Mouse (Mus musculus) hindbrain, embryonic 16.5 days (tissue): ENCODE measurements around the gene Krtcap2. TPM values are rescaled to one million over a fixed set of nuclear protein-coding genes. Genes with fewer than 3 reads are reported as not detected.

Experiments
- ATAC-seq: fragments of 200-750 bp; cut with Nextera tagmentation; 2 replicates; pipeline ENCODE4 v1.8.0; 2017; ENCODE audit warnings: moderate TSS enrichment, moderate library complexity
- H3K27ac ChIP-seq: fragments of 300-500 bp; sonication (generic); 2 replicates; pipeline ENCODE4 v1.5.1; 2014; ENCODE audit warnings: low read depth, mild to moderate bottlenecking, control low read depth, low read length, moderate library complexity
- H3K27me3 ChIP-seq: fragments of 300-500 bp; sonication (generic); replicated peaks from 2 replicates; pipeline ENCODE4 v1.6.1; 2014; ENCODE audit warnings: low read length; ENCODE audit not compliant: control insufficient read depth, insufficient read depth
- H3K36me3 ChIP-seq: fragments of 300-500 bp; sonication (generic); 2 replicates; pipeline ENCODE4 v1.6.1; 2014; ENCODE audit warnings: mild to moderate bottlenecking, low read length, moderate library complexity, mixed read lengths; ENCODE audit not compliant: control insufficient read depth, insufficient read depth
- H3K4me1 ChIP-seq: fragments of 300-500 bp; sonication (generic); 2 replicates; pipeline ENCODE4 v1.6.1; 2014; ENCODE audit warnings: low read depth, low read length; ENCODE audit not compliant: control insufficient read depth, insufficient read depth
- H3K4me2 ChIP-seq: fragments of 300-500 bp; sonication (generic); 2 replicates; pipeline ENCODE4 v1.6.1; 2014; ENCODE audit warnings: mild to moderate bottlenecking, low read length, control low read depth, moderate library complexity
- H3K4me3 ChIP-seq: fragments of 300-500 bp; sonication (generic); 2 replicates; pipeline ENCODE4 v1.5.1; 2014; ENCODE audit warnings: mild to moderate bottlenecking, low read length, control low read depth, moderate library complexity
- H3K9ac ChIP-seq: fragments of 300-500 bp; sonication (generic); 2 replicates; pipeline ENCODE4 v1.6.1; 2014; ENCODE audit warnings: low read depth, mild to moderate bottlenecking, control low read depth, low read length, moderate library complexity
- H3K9me3 ChIP-seq: fragments of 300-500 bp; sonication (generic); 2 replicates; pipeline ENCODE4 v1.6.1; 2014; ENCODE audit warnings: mild to moderate bottlenecking, low read length, moderate library complexity; ENCODE audit not compliant: control insufficient read depth
- WGBS: fragments of 180-500 bp; shearing (Covaris S2); extraction: QIAGEN DNeasy Blood & Tissue Kit; methylation state at CpG from one replicate; pipeline ENCODE4 v1.1.7; 2014; 5-methylcytosine and 5-hydroxymethylcytosine counted together
- polyA plus RNA-seq: library from polyadenylated mRNA; unstranded; fragments of >200 nt; fragmentation: Nextera tagmentation; extraction: Ambion mirVana; gene quantifications from 2 replicates; pipeline ENCODE4 v1.2.1, GENCODE M21; 2015

Krtcap2 gene
- polyA plus RNA-seq, 1 experiment from 2014 or later, result 227 TPM

DNA sequence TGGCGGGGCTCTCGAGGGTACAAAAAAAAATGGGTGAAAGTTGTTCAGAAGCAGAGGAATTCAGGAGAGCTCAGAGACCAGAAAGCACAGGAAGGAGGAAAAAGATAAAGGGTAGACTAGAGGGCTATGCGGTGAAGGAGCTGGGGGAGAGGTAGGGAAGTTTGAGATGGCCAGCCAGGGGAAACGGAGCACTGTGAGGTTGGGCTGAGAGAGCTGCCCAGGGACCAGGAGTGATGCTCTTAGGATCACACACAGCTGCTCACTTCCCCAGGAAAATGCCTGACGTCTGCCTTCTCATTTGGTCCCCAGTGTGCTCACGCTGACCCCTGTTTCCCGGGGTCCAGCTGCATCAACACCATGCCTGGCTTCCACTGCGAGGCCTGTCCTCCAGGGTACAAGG is 26.2 kb upstream of the Krtcap2 start:
- no peaks in the 10 kb centered on the region; the same call in 1 of the 2 replicates for H3K36me3 ChIP-seq
- no peak overlapping the region for H3K4me3 ChIP-seq
- no peaks in the 10 kb centered on the region for H3K27me3 ChIP-seq
- 43% methylated on average over 8 of the region's 8 CpGs for WGBS
- no peak overlapping the region for H3K27ac ChIP-seq
- ATAC-seq, result no peak
- H3K9ac ChIP-seq, result no peak overlapping the region
- peaks cover 28% of the 10 kb centered on the region for H3K4me1 ChIP-seq
- no peaks in the 10 kb centered on the region for H3K9me3 ChIP-seq
- no peak overlapping the region for H3K4me2 ChIP-seq

DNA sequence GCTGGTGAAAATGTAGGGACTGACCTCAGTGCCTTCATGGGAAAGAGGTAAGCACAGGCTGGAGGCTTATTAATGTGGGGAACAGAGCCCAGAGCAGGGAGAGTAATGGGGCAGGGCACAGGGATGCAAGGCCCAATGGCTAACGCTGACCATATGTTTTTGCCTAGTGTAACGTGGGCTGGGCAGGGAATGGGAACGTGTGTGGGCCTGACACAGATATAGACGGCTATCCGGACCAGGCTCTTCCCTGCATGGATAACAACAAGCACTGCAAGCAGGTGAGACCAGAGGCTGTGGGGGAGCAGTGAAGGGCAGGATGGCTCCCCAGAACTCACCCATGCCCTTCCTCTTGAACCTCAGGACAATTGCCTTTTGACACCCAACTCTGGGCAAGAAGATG is 24.6 kb upstream of the Krtcap2 start:
- Histone ChIP-seq H3K36me3 (no peaks in the 10 kb centered on the region; the same call in 1 of the 2 replicates), H3K4me2 (no peak overlapping the region), H3K9me3 (no peaks in the 10 kb centered on the region), H3K4me3 (no peak overlapping the region), H3K4me1 (peaks cover 23% of the 10 kb centered on the region), H3K27ac (no peak overlapping the region), H3K9ac (no peak overlapping the region; the same call in 1 of the 2 replicates), H3K27me3 (no peaks in the 10 kb centered on the region)
- 63% methylated on average over 5 of the region's 5 CpGs for WGBS
- no peak for ATAC-seq

DNA sequence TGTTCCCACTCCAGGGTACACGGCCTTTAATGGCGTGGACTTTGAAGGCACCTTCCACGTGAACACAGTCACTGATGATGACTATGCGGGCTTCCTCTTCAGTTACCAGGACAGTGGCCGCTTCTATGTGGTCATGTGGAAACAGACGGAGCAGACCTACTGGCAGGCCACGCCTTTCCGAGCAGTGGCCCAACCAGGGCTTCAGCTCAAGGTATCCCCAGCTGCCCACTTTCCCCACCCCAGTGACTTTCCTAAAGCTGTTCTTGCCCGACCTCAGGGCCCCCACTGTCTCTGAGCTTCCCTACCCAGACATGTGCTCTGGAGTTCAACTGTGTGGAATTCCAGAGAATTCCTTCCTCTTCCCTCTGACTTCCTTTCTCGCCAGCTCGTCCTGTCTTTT is 21.0 kb upstream of the Krtcap2 start:
- no peaks in the 10 kb centered on the region for H3K27me3 ChIP-seq
- peak overlapping the region; percentile 48 for H3K4me3 ChIP-seq
- ATAC-seq, result 0 out of 2 replicates have a peak, but pooled peaks have one; percentile 1
- H3K36me3 ChIP-seq, result no peaks in the 10 kb centered on the region; the same call in 1 of the 2 replicates
- peak overlapping the region; percentile 75 for H3K4me2 ChIP-seq
- H3K9me3 ChIP-seq, result no peaks in the 10 kb centered on the region
- H3K4me1 ChIP-seq, result peaks cover 50% of the 10 kb centered on the region
- peak overlapping the region; percentile 71 for H3K27ac ChIP-seq
- peak overlapping the region; percentile 69 for H3K9ac ChIP-seq
- WGBS, result 32% methylated on average over 11 of the region's 11 CpGs

DNA sequence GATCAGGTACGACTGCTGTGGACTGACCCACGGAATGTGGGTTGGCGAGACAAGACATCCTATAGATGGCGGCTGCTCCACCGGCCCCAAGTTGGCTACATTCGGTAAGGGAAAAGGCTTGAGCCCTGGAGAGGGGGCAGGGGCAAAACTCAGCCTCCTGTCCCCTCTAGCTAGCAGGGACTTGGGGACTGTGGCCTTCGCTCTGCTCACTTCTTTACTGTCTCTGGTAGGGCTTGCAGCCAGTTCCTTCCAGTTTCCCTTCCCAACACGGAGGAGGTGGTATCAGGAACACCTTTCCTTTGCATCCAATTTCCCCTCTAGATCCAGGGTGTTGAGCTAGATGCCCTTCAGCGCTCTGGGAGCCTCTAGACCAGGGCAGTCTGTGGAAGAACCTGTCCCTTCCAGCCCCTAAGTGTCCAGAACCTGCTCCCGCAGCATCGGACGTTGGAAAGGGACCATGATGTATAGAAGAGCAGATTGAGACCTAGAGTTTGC is 20.4 kb upstream of the Krtcap2 start:
- Histone ChIP-seq H3K4me1 (peaks cover 50% of the 10 kb centered on the region), H3K27ac (peak overlapping the region; percentile 71), H3K27me3 (no peaks in the 10 kb centered on the region), H3K36me3 (no peaks in the 10 kb centered on the region; the same call in 1 of the 2 replicates), H3K4me2 (peak overlapping the region; percentile 75), H3K9me3 (no peaks in the 10 kb centered on the region), H3K4me3 (peak overlapping the region; percentile 48), H3K9ac (peak overlapping the region; percentile 69)
- WGBS, result 17% methylated on average over 12 of the region's 12 CpGs
- ATAC-seq, result no peak

DNA sequence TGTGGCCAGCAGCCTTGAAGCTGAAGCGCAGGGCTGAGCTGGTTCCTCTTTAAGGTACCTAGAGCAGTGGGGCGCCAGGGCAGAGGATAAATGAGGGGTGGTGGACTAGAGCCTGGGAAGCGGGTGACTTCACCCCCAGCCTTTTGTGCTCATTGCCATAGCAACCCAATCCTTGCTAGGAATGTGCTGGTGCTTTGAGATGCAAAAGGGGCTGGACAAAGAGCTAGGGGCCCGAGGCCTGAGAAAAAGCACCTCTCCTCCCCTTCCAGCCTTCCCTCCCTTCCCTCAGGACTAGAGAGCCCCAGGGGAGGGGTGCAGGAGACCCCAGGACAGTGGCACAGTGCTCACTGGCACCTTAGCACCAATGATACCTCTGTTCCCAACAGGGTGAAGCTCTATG is 19.8 kb upstream of the Krtcap2 start:
- H3K27ac ChIP-seq, result peak overlapping the region; percentile 83
- peaks cover 50% of the 10 kb centered on the region for H3K4me1 ChIP-seq
- ATAC-seq, result peak; percentile 64
- no peaks in the 10 kb centered on the region for H3K27me3 ChIP-seq
- 17% methylated on average over 4 of the region's 4 CpGs for WGBS
- H3K4me3 ChIP-seq, result peak overlapping the region; percentile 48
- H3K4me2 ChIP-seq, result peak overlapping the region; percentile 75
- no peaks in the 10 kb centered on the region for H3K9me3 ChIP-seq
- peak overlapping the region; percentile 69 for H3K9ac ChIP-seq
- H3K36me3 ChIP-seq, result no peaks in the 10 kb centered on the region; the same call in 1 of the 2 replicates

DNA sequence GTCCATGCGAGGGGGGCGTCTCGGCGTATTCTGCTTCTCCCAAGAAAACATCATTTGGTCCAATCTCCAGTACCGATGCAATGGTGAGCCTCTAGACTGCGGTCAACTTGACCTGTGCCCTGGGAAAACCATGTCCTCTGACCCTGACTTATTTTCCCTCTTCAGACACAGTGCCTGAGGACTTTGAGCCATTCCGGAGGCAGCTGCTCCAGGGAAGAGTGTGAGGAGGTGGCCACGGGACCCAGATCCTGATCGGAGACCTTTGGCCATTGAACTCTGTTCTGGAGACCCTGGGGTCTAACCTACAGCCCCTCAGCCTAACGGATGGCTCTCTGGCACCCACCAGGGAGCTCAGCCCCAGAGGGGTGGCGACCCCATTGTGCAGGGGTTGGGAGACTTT is 19.4 kb upstream of the Krtcap2 start:
- Histone ChIP-seq H3K9me3 (no peaks in the 10 kb centered on the region), H3K4me2 (peak overlapping the region; percentile 75), H3K9ac (peak overlapping the region; percentile 69), H3K36me3 (no peaks in the 10 kb centered on the region; the same call in 1 of the 2 replicates), H3K27me3 (no peaks in the 10 kb centered on the region), H3K27ac (peak overlapping the region; percentile 83), H3K4me1 (peaks cover 50% of the 10 kb centered on the region), H3K4me3 (peak overlapping the region; percentile 48)
- ATAC-seq, result no peak
- 10% methylated on average over 11 of the region's 11 CpGs for WGBS

DNA sequence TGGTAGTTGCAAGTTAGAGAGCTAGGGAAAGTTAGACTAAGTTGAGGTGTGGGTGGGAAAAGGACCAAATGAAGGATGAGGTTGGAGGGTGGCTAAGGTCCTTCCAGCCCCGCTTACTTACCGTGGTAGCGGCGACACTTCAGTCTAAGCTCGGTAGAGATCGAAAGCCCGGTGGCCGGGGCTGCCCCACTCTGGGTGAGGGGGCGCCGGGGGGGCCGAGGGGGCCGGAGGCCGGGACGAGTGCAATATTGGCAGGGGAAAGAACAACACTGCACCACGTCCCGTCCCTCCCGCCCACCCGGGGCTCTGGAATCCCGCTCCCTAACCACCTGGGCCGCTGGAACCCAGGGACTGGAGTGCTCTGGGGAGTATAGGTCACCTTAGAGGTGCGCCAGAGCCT is 18.9 kb upstream of the Krtcap2 start, which contains the start of gene Mtx1:
Gene Mtx1 (minus strand): TSS at position 189 of the 400 bp plus-strand sequence.
- H3K27ac ChIP-seq, result peak within 1 kb of the TSS; percentile 83
- peak within 1 kb of the TSS; percentile 75 for H3K4me2 ChIP-seq
- no peaks in the 10 kb centered on the region for H3K27me3 ChIP-seq
- peaks cover 50% of the 10 kb centered on the region for H3K4me1 ChIP-seq
- H3K36me3 ChIP-seq, result no peaks in the 10 kb centered on the region; the same call in 1 of the 2 replicates
- H3K4me3 ChIP-seq, result peak within 1 kb of the TSS; percentile 48
- WGBS, result 8% methylated on average over 21 of the region's 21 CpGs
- H3K9ac ChIP-seq, result peak within 1 kb of the TSS; percentile 69
- ATAC-seq, result no peak; the same call in 1 of the 2 replicates
- H3K9me3 ChIP-seq, result no peaks in the 10 kb centered on the region

DNA sequence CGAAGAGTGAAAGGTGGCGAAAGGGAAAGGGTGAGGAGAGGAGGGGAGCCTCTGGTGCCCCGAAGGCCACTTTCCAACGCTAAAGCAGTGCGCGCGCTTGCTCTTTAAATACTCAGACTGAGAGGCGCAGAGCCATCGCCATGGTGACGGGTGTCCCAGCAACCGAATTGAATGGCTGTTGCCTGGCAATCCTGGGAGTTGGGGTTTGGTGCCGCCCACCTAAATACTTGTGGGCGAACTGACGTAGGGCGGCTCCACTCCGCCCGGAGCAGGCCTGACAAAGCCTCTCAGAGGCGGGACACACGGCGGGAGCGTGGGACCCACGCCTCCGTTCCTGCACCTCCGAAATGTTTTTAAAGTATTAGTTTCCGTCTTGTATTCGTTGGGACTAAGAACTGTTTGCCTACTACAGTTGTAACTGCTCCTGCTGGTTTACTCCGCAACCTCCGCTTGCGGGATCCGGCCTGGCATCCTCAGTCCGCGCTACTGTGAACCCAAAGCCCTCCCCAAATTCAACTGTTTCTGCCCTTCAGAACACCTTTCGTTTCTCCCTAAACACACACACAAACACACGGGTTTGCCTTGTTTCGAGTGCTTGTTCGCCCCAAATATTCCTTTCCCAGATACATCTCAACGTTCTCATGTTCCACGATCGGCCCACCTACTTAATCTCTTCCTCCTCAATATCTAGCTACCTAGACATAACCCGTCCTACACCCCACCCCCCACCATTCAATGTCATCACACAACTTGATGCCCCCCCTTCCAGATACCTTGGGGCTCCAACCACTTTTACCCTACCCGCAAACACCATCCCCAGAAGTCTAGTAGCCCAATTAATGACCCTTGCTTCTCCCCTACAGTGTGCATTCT is 18.2 kb upstream of the Krtcap2 start:
- Histone ChIP-seq H3K4me1 (peaks cover 50% of the 10 kb centered on the region), H3K4me3 (peak overlapping the region; percentile 48), H3K27ac (peak overlapping the region; percentile 83), H3K9ac (peak overlapping the region; percentile 69), H3K36me3 (no peaks in the 10 kb centered on the region; the same call in 1 of the 2 replicates), H3K4me2 (peak overlapping the region; percentile 75), H3K27me3 (no peaks in the 10 kb centered on the region), H3K9me3 (no peaks in the 10 kb centered on the region)
- 4% methylated on average over 39 of the region's 41 CpGs for WGBS
- peak; percentile 77 for ATAC-seq

DNA sequence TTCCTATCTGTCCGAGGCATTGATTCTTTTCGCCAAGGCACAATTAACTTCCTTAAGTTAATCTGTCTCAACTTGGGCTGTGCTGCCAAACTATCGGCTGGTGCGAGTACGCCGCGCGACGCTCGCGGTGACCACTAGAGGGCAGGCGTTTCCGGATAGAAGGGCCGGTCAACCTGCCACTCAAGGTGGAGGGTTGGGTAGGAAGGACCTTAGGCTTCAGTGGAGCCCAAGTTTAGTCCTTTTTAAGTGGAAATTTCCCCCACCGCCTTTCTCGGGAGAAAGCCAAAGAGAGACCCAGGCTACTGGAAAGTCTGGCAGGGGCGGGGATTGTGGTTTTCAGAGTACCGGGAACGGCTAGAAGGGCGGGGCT is 17.6 kb upstream of the Krtcap2 start:
- H3K4me1 ChIP-seq, result peaks cover 50% of the 10 kb centered on the region
- peak overlapping the region; percentile 46 for H3K4me3 ChIP-seq
- peak overlapping the region; percentile 51 for H3K9ac ChIP-seq
- peak overlapping the region; percentile 75 for H3K4me2 ChIP-seq
- ATAC-seq, result peak; percentile 60
- peak overlapping the region; percentile 36 for H3K27ac ChIP-seq
- H3K27me3 ChIP-seq, result no peaks in the 10 kb centered on the region
- WGBS, result under 1% methylated on average over 20 of the region's 20 CpGs
- no peaks in the 10 kb centered on the region for H3K9me3 ChIP-seq
- peaks cover 3% of the 10 kb centered on the region; the same call in 1 of the 2 replicates for H3K36me3 ChIP-seq
